Mouse (Mus musculus) forebrain, embryonic 10.5 days (tissue): ENCODE measurements around the gene Ovca2. TPM values are rescaled to one million over a fixed set of nuclear protein-coding genes. Genes with fewer than 3 reads are reported as not detected.

Experiments used
- DNase-seq: peaks from one replicate; pipeline ENCODE4 v3.0.0-alpha.2; 2017; ENCODE audit warnings: low spot score; ENCODE audit errors: extremely low spot score
- H3K27ac ChIP-seq: fragments of 300-500 bp; sonication (generic); 2 replicates; pipeline ENCODE4 v1.5.1; 2016; ENCODE audit warnings: mild to moderate bottlenecking
- H3K27me3 ChIP-seq: fragments of 300-500 bp; sonication (generic); 2 replicates; pipeline ENCODE4 v1.6.1; 2016; ENCODE audit warnings: mild to moderate bottlenecking; ENCODE audit not compliant: poor library complexity, severe bottlenecking
- H3K36me3 ChIP-seq: fragments of 300-500 bp; sonication (generic); replicated peaks from 2 replicates; pipeline ENCODE4 v1.6.1; 2016; ENCODE audit warnings: mild to moderate bottlenecking, moderate library complexity
- H3K4me1 ChIP-seq: fragments of 300-500 bp; sonication (generic); 2 replicates; pipeline ENCODE4 v1.6.1; 2016
- H3K4me3 ChIP-seq: fragments of 300-500 bp; sonication (generic); 2 replicates; pipeline ENCODE4 v1.5.1; 2016; ENCODE audit warnings: mild to moderate bottlenecking, moderate library complexity
- H3K9me3 ChIP-seq: fragments of 300-500 bp; sonication (generic); 2 replicates; pipeline ENCODE4 v1.6.1; 2016; ENCODE audit warnings: mild to moderate bottlenecking, moderate library complexity
- WGBS: fragments of 180-500 bp; shearing (Covaris S2); methylation state at CpG from one replicate; pipeline ENCODE4 v1.1.7; 2016; 5-methylcytosine and 5-hydroxymethylcytosine counted together
- polyA plus RNA-seq: library from polyadenylated mRNA; unstranded; fragments of >200 nt; fragmentation: Nextera tagmentation; extraction: Ambion mirVana; gene quantifications from 2 replicates; pipeline ENCODE4 v1.2.1, GENCODE M21; 2016

Gene Ovca2
- polyA plus RNA-seq, 1 experiment from 2014 or later, result 33.6 TPM

- WGBS, result 82% methylated on average over 6 of the region's 6 CpGs
- no peak for DNase-seq
- no peak overlapping the region for H3K4me3 ChIP-seq
These were observed 24.5 kb downstream of the Ovca2 start for GRCm38 (mm10) chr11:75154053-75154585.

GRCm38 (mm10) chr11:75152603-75153557 is 25.8 kb downstream of the Ovca2 start:
- H3K36me3 ChIP-seq, result peaks cover 59% of the 10 kb centered on the region
- H3K27me3 ChIP-seq, result no peaks in the 10 kb centered on the region
- H3K4me1 ChIP-seq, result peaks cover 22% of the 10 kb centered on the region
- peak overlapping the region; percentile 16; the same call in 1 of the 2 replicates for H3K27ac ChIP-seq
- no peak overlapping the region for H3K4me3 ChIP-seq
- 84% methylated on average over 18 of the region's 18 CpGs for WGBS
- no peak for DNase-seq
- no peaks in the 10 kb centered on the region for H3K9me3 ChIP-seq

More at GRCm38 (mm10) chr11:75154053-75154585, 24.5 kb downstream of the Ovca2 start:
- Histone ChIP-seq H3K27ac (no peak overlapping the region), H3K4me1 (peaks cover 24% of the 10 kb centered on the region), H3K27me3 (no peaks in the 10 kb centered on the region), H3K9me3 (no peaks in the 10 kb centered on the region), H3K36me3 (peaks cover 58% of the 10 kb centered on the region)

GRCm38 (mm10) chr11:75150346-75150745 is 28.3 kb downstream of the Ovca2 start:
- DNase-seq, result no peak
- WGBS, result 88% methylated on average over 1 of the region's 1 CpGs

GRCm38 (mm10) chr11:75148332-75149035 is 30.2 kb downstream of the Ovca2 start:
- H3K9me3 ChIP-seq, result no peaks in the 10 kb centered on the region
- peaks cover 15% of the 10 kb centered on the region for H3K4me1 ChIP-seq
- no peak for DNase-seq
- 89% methylated on average over 11 of the region's 11 CpGs for WGBS
- H3K4me3 ChIP-seq, result no peak overlapping the region
- H3K27me3 ChIP-seq, result no peaks in the 10 kb centered on the region
- peaks cover 74% of the 10 kb centered on the region for H3K36me3 ChIP-seq
- peak overlapping the region; percentile 71; the same call in 1 of the 2 replicates for H3K27ac ChIP-seq

More at GRCm38 (mm10) chr11:75150346-75150745, 28.3 kb downstream of the Ovca2 start:
- Histone ChIP-seq H3K27ac (no peak overlapping the region), H3K4me1 (peaks cover 15% of the 10 kb centered on the region), H3K9me3 (no peaks in the 10 kb centered on the region), H3K27me3 (no peaks in the 10 kb centered on the region), H3K36me3 (peaks cover 62% of the 10 kb centered on the region), H3K4me3 (no peak overlapping the region)

- Histone ChIP-seq H3K4me1 (peaks cover 16% of the 10 kb centered on the region), H3K9me3 (no peaks in the 10 kb centered on the region), H3K27ac (peak overlapping the region; percentile 71), H3K27me3 (no peaks in the 10 kb centered on the region), H3K4me3 (no peak overlapping the region), H3K36me3 (peaks cover 75% of the 10 kb centered on the region)
- DNase-seq, result no peak
- WGBS, result 54% methylated on average over 3 of the region's 3 CpGs
These were observed 30.8 kb downstream of the Ovca2 start for GRCm38 (mm10) chr11:75147846-75148168.

- no peaks in the 10 kb centered on the region for H3K27me3 ChIP-seq
- WGBS, result 67% methylated on average over 11 of the region's 11 CpGs
- DNase-seq, result no peak
- H3K27ac ChIP-seq, result peak overlapping the region; percentile 71
- H3K36me3 ChIP-seq, result peaks cover 78% of the 10 kb centered on the region
- H3K9me3 ChIP-seq, result no peaks in the 10 kb centered on the region
- no peak overlapping the region for H3K4me3 ChIP-seq
- H3K4me1 ChIP-seq, result peaks cover 20% of the 10 kb centered on the region
These were observed 31.4 kb downstream of the Ovca2 start for GRCm38 (mm10) chr11:75147106-75147845.

GRCm38 (mm10) chr11:75145841-75146240 is 32.8 kb downstream of the Ovca2 start:
- Histone ChIP-seq H3K27ac (no peak overlapping the region), H3K4me1 (peaks cover 34% of the 10 kb centered on the region), H3K4me3 (no peak overlapping the region), H3K36me3 (peaks cover 80% of the 10 kb centered on the region), H3K9me3 (no peaks in the 10 kb centered on the region), H3K27me3 (no peaks in the 10 kb centered on the region)
- no peak for DNase-seq
- WGBS, result 95% methylated on average over 2 of the region's 2 CpGs

GRCm38 (mm10) chr11:75142749-75143148 is 35.9 kb downstream of the Ovca2 start:
- Histone ChIP-seq H3K27ac (no peak overlapping the region; the same call in 1 of the 2 replicates), H3K27me3 (no peaks in the 10 kb centered on the region), H3K4me3 (no peak overlapping the region), H3K9me3 (no peaks in the 10 kb centered on the region), H3K4me1 (peaks cover 54% of the 10 kb centered on the region), H3K36me3 (peaks cover 58% of the 10 kb centered on the region)
- 94% methylated on average over 4 of the region's 4 CpGs for WGBS
- no peak for DNase-seq

- DNase-seq, result no peak
- H3K4me1 ChIP-seq, result peaks cover 51% of the 10 kb centered on the region
- H3K4me3 ChIP-seq, result no peak overlapping the region
- H3K9me3 ChIP-seq, result no peaks in the 10 kb centered on the region
- H3K27ac ChIP-seq, result peak overlapping the region; percentile 56
- peaks cover 56% of the 10 kb centered on the region for H3K36me3 ChIP-seq
- WGBS, result 66% methylated on average over 1 of the region's 1 CpGs
- H3K27me3 ChIP-seq, result no peaks in the 10 kb centered on the region
These were observed 36.7 kb downstream of the Ovca2 start for GRCm38 (mm10) chr11:75141913-75142312.

- 80% methylated on average over 3 of the region's 3 CpGs for WGBS
- no peak for DNase-seq
- H3K4me3 ChIP-seq, result no peak overlapping the region
- peaks cover 58% of the 10 kb centered on the region for H3K4me1 ChIP-seq
- peak overlapping the region; percentile 57; the same call in 1 of the 2 replicates for H3K27ac ChIP-seq
- H3K9me3 ChIP-seq, result no peaks in the 10 kb centered on the region
- H3K27me3 ChIP-seq, result no peaks in the 10 kb centered on the region
- peaks cover 51% of the 10 kb centered on the region for H3K36me3 ChIP-seq
These were observed 37.6 kb downstream of the Ovca2 start for GRCm38 (mm10) chr11:75141038-75141437.

GRCm38 (mm10) chr11:75140431-75140830 is 38.2 kb downstream of the Ovca2 start:
- H3K27ac ChIP-seq, result peak overlapping the region; percentile 60; the same call in 1 of the 2 replicates
- 71% methylated on average over 5 of the region's 5 CpGs for WGBS
- peaks cover 49% of the 10 kb centered on the region for H3K36me3 ChIP-seq
- no peaks in the 10 kb centered on the region for H3K27me3 ChIP-seq
- no peak overlapping the region for H3K4me3 ChIP-seq
- H3K9me3 ChIP-seq, result no peaks in the 10 kb centered on the region
- DNase-seq, result no peak
- peaks cover 59% of the 10 kb centered on the region for H3K4me1 ChIP-seq
